Mouse (Mus musculus) CH12.LX (cell line): Measurements from ENCODE around the gene Tlk2. TPM values are rescaled to one million over a fixed set of nuclear protein-coding genes. Genes with fewer than 3 reads are reported as not detected.

Source experiments
- DNase-seq: peaks from one replicate; pipeline ENCODE4 v3.0.0-alpha.2; 2013; ENCODE audit errors: extremely low read depth
- H3K27ac ChIP-seq: 2 replicates; pipeline ENCODE4 v1.5.1; 2012; ENCODE audit warnings: low read depth, mild to moderate bottlenecking, control low read depth, moderate library complexity; ENCODE audit not compliant: insufficient read depth
- H3K27me3 ChIP-seq: replicated peaks from 2 replicates; pipeline ENCODE3; 2012; ENCODE audit warnings: inconsistent platforms
- H3K36me3 ChIP-seq, 2 experiments: replicated peaks in 1 of 2; 2 replicates each; pipeline versions ENCODE3 to v1.6.1; 2012; ENCODE audit warnings: inconsistent platforms in 1 of 2, low read length in 1 of 2, mild to moderate bottlenecking in 1 of 2, mixed read lengths in 1 of 2, moderate library complexity in 1 of 2; ENCODE audit not compliant: control insufficient read depth in 1 of 2, insufficient read depth in 1 of 2
- H3K4me1 ChIP-seq, 2 experiments: 2 replicates each; pipeline ENCODE4 v1.6.1; 2012; ENCODE audit warnings: inconsistent platforms in 1 of 2, moderate library complexity in 1 of 2; ENCODE audit not compliant: insufficient read depth in 2 of 2, control insufficient read depth in 1 of 2
- H3K4me2 ChIP-seq: 2 replicates; pipeline ENCODE4 v1.6.1; 2012; ENCODE audit warnings: low read depth, mild to moderate bottlenecking, control low read depth; ENCODE audit not compliant: poor library complexity, insufficient read depth, severe bottlenecking
- H3K4me3 ChIP-seq, 3 experiments: fragments of 150-350 bp in 1 of 3; sonication (generic) in 1 of 3; replicated peaks in 1 of 3; 2 replicates each; pipeline versions ENCODE3 to v1.5.1; 2011 to 2012; ENCODE audit warnings: low read depth in 2 of 3, low read length in 2 of 3, mild to moderate bottlenecking in 2 of 3, moderate library complexity in 2 of 3, control low read depth in 1 of 3, improper control_type of control experiment in 1 of 3, inconsistent platforms in 1 of 3, mixed read lengths in 1 of 3; ENCODE audit not compliant: poor library complexity in 1 of 3
- H3K79me2 ChIP-seq: replicated peaks from 2 replicates; pipeline ENCODE4 v1.6.1; 2012; ENCODE audit warnings: mild to moderate bottlenecking, moderate library complexity; ENCODE audit not compliant: control insufficient read depth, poor library complexity, insufficient read depth, severe bottlenecking; ENCODE audit errors: extremely low read depth
- H3K9ac ChIP-seq: 2 replicates; pipeline ENCODE4 v1.6.1; 2012; ENCODE audit warnings: low read depth, mild to moderate bottlenecking, control low read depth, moderate library complexity; ENCODE audit not compliant: insufficient read depth
- H3K9me3 ChIP-seq: replicated peaks from 2 replicates; pipeline ENCODE3; 2012; ENCODE audit warnings: low read length, inconsistent platforms, mixed read lengths
- BHLHE40 ChIP-seq: IDR thresholded peaks from 2 replicates; pipeline ENCODE4 v1.6.1; 2011; ENCODE audit warnings: mild to moderate bottlenecking, low read depth, low read length, improper control_type of control experiment
- CHD1 ChIP-seq: IDR thresholded peaks from 2 replicates; pipeline ENCODE4 v1.6.1; 2012; ENCODE audit warnings: low read depth, low read length, improper control_type of control experiment, inconsistent platforms
- CHD2 ChIP-seq: IDR thresholded peaks from 2 replicates; pipeline ENCODE4 v1.6.1; 2011; ENCODE audit warnings: low read length, improper control_type of control experiment
- ELF1 ChIP-seq: IDR thresholded peaks from 2 replicates; pipeline ENCODE4 v1.6.1; 2014; ENCODE audit warnings: low read depth, mild to moderate bottlenecking, inconsistent platforms, low read length, improper control_type of control experiment
- EP300 ChIP-seq: IDR thresholded peaks from 2 replicates; pipeline ENCODE4 v1.6.1; 2011; ENCODE audit warnings: low read length, improper control_type of control experiment
- HCFC1 ChIP-seq: IDR thresholded peaks from 2 replicates; pipeline ENCODE4 v1.6.1; 2012; ENCODE audit warnings: low read depth, mild to moderate bottlenecking, inconsistent platforms, low read length, improper control_type of control experiment
- IRF4 ChIP-seq: IDR thresholded peaks from 2 replicates; pipeline ENCODE4 v1.6.1; 2014; ENCODE audit warnings: low read depth, mild to moderate bottlenecking, inconsistent platforms, low read length, improper control_type of control experiment
- JUND ChIP-seq: conservative IDR thresholded peaks from 2 replicates; pipeline ENCODE4 v1.6.1; 2011; ENCODE audit warnings: low read depth, low read length, improper control_type of control experiment
- KAT2A ChIP-seq: IDR thresholded peaks from 2 replicates; pipeline ENCODE4 v1.6.1; 2012; ENCODE audit warnings: low read length, improper control_type of control experiment, inconsistent platforms; ENCODE audit not compliant: insufficient replicate concordance
- MAZ ChIP-seq: IDR thresholded peaks from 2 replicates; pipeline ENCODE4 v1.6.1; 2012; ENCODE audit warnings: low read depth, mild to moderate bottlenecking, inconsistent platforms, low read length, improper control_type of control experiment, moderate library complexity
- MEF2A ChIP-seq: IDR thresholded peaks from 2 replicates; pipeline ENCODE4 v1.6.1; 2014; ENCODE audit warnings: low read depth, mild to moderate bottlenecking, inconsistent platforms, low read length, improper control_type of control experiment, borderline replicate concordance
- MXI1 ChIP-seq: IDR thresholded peaks from 2 replicates; pipeline ENCODE4 v1.6.1; 2011; ENCODE audit warnings: mild to moderate bottlenecking, low read depth, low read length, improper control_type of control experiment
- NRF1 ChIP-seq: IDR thresholded peaks from 2 replicates; pipeline ENCODE4 v1.6.1; 2014; ENCODE audit warnings: low read depth, mild to moderate bottlenecking, inconsistent platforms, low read length, improper control_type of control experiment, moderate library complexity
- POLR2AphosphoS2 ChIP-seq: IDR thresholded peaks from 2 replicates; pipeline ENCODE4 v1.6.1; 2011; ENCODE audit warnings: low read depth, low read length, improper control_type of control experiment
- RAD21 ChIP-seq: IDR thresholded peaks from 2 replicates; pipeline ENCODE4 v1.6.1; 2011; ENCODE audit warnings: low read depth, mild to moderate bottlenecking, low read length, improper control_type of control experiment, moderate library complexity
- RCOR1 ChIP-seq: conservative IDR thresholded peaks from 2 replicates; pipeline ENCODE4 v1.6.1; 2012; ENCODE audit warnings: low read depth, mild to moderate bottlenecking, inconsistent platforms, low read length, improper control_type of control experiment
- SIN3A ChIP-seq: IDR thresholded peaks from 2 replicates; pipeline ENCODE4 v1.6.1; 2012; ENCODE audit warnings: low read length, improper control_type of control experiment, inconsistent platforms
- ZC3H11A ChIP-seq: IDR thresholded peaks from 2 replicates; pipeline ENCODE4 v1.6.1; 2012; ENCODE audit warnings: low read depth, mild to moderate bottlenecking, inconsistent platforms, low read length, improper control_type of control experiment
- ZKSCAN1 ChIP-seq: IDR thresholded peaks from 2 replicates; pipeline ENCODE4 v1.6.1; 2012; ENCODE audit warnings: low read depth, inconsistent platforms, low read length, improper control_type of control experiment, borderline replicate concordance
- ZMIZ1 ChIP-seq: IDR thresholded peaks from 2 replicates; pipeline ENCODE4 v1.6.1; 2012; ENCODE audit warnings: low read depth, mild to moderate bottlenecking, inconsistent platforms, low read length, improper control_type of control experiment
- ZNF384 ChIP-seq: IDR thresholded peaks from 2 replicates; pipeline ENCODE4 v1.6.1; 2012; ENCODE audit warnings: low read depth, low read length, improper control_type of control experiment, inconsistent platforms
- dilution Hi-C: fragments of 300-500 bp; cut with MboI; formaldehyde crosslinking; loops from 2 replicates; pipeline ENCODE4 v1.14.3; 2020; ENCODE audit warnings: low sequenced_read_pairs; ENCODE audit not compliant: extremely low pct_unique_long_range_greater_than_20kb, extremely low pct_ligation_motif_present
- in situ Hi-C: fragments of 300-500 bp; cut with MboI; formaldehyde crosslinking; loops from 3 replicates; pipeline ENCODE4 v1.14.3; 2019; ENCODE audit warnings: low sequenced_read_pairs, low pct_ligation_motif_present, low pct_unique_long_range_greater_than_20kb, mixed read lengths
- polyA plus RNA-seq: library from polyadenylated mRNA; unstranded; fragments of >175 nt; gene quantifications from 2 replicates; pipeline ENCODE4 v1.2.1, GENCODE M21; 2012; ENCODE audit warnings: low read depth; ENCODE audit not compliant: insufficient read length
- total RNA-seq, 2 experiments: library from RNA; depleted of rRNA; stranded (reverse); fragments of 300-350 nt in 1 of 2; fragments of >200 nt in 1 of 2; gene quantifications; 2 replicates each; pipeline ENCODE4 v1.2.3; 2012 to 2014

Gene Tlk2
- total and polyA plus RNA-seq, 3 experiments, result 78.0 to 90.6 (median 85.1) TPM

- H3K4me1 ChIP-seq, result no peaks in the 10 kb centered on the region
- no peak overlapping the region for H3K9ac ChIP-seq
- H3K4me3 ChIP-seq, result no peak overlapping the region
- no peaks in the 10 kb centered on the region for H3K9me3 ChIP-seq
- H3K27me3 ChIP-seq, result no peaks in the 10 kb centered on the region
- H3K79me2 ChIP-seq, result no peaks in the 10 kb centered on the region
- in situ Hi-C loops (no loop called here), dilution Hi-C loops (no loop called here)
- H3K4me2 ChIP-seq, result no peak overlapping the region
- H3K36me3 ChIP-seq, result peaks cover 10 to 20% of the 10 kb centered on the region in 2 experiments
- DNase-seq, result no peak
- no peak for TF ChIP-seq RAD21
- no peak for TF ChIP-seq ZKSCAN1
- TF ChIP-seq MEF2A, result no peak
- no peak for TF ChIP-seq JUND
- no peak for TF ChIP-seq BHLHE40
- no peak for TF ChIP-seq CHD1
- TF ChIP-seq SIN3A, result no peak
- TF ChIP-seq CHD2, result no peak
- no peak for TF ChIP-seq EP300
- TF ChIP-seq ZC3H11A, result no peak
- TF ChIP-seq ZNF384, result no peak
- TF ChIP-seq KAT2A, result no peak
- TF ChIP-seq ELF1, result no peak
- no peak for TF ChIP-seq IRF4
- TF ChIP-seq POLR2AphosphoS2, result no peak
- H3K27ac ChIP-seq, result no peak overlapping the region
These were observed 33.4 kb upstream of the Tlk2 start for GRCm38 (mm10) chr11:105145211-105145610.

GRCm38 (mm10) chr11:105146593-105146992 lies 32.0 kb upstream of the Tlk2 start, which contains the start of gene Gm10842:
TSS of gene Gm10842 (plus strand) at chr11:105146893.
- TF ChIP-seq MAZ (no peak), ZMIZ1 (no peak), CHD1 (no peak), EP300 (no peak), ZKSCAN1 (no peak), RCOR1 (no peak), HCFC1 (no peak), MXI1 (no peak), CHD2 (no peak), NRF1 (no peak), BHLHE40 (no peak)

More at GRCm38 (mm10) chr11:105146593-105146992, 32.0 kb upstream of the Tlk2 start, which contains the start of gene Gm10842:
- H3K27ac ChIP-seq, result no peak within 1 kb of the TSS
- dilution Hi-C loops (no loop called here), in situ Hi-C loops (no loop called here)
- peaks cover 0 to under 1% of the 10 kb centered on the region in 2 experiments; a peak in 2 of 4 replicates for H3K4me1 ChIP-seq
- DNase-seq, result no peak
- no peak within 1 kb of the TSS for H3K4me2 ChIP-seq
- no peaks in the 10 kb centered on the region for H3K27me3 ChIP-seq
- H3K79me2 ChIP-seq, result no peaks in the 10 kb centered on the region
- no peak within 1 kb of the TSS for H3K9ac ChIP-seq
- H3K36me3 ChIP-seq, result peaks cover 0 to 9% of the 10 kb centered on the region in 2 experiments
- no peak within 1 kb of the TSS for H3K4me3 ChIP-seq
- no peaks in the 10 kb centered on the region for H3K9me3 ChIP-seq
